Mouse (Mus musculus) C2C12 (cell line): ENCODE measurements around the gene Dus1l. TPM values are rescaled to one million over a fixed set of nuclear protein-coding genes. Genes with fewer than 3 reads are reported as not detected.
"Not testable (repeated sequence)": the region's sequence is repeated elsewhere in the genome, so short reads cannot be mapped to it uniquely, and the experiment has no call there.

Experiments used
- H3K27me3 ChIP-seq: one replicate; pipeline ENCODE4 v1.6.1; 2011; ENCODE audit not compliant: control insufficient read depth, insufficient read depth, insufficient read length
- H3K36me3 ChIP-seq: one replicate; pipeline ENCODE4 v1.6.1; 2011; ENCODE audit not compliant: control insufficient read depth, insufficient read depth
- H3K4me3 ChIP-seq: one replicate; pipeline ENCODE4 v1.5.1; 2011; ENCODE audit warnings: mild to moderate bottlenecking, control low read depth; ENCODE audit not compliant: poor library complexity, insufficient read depth, severe bottlenecking
- H3K79me2 ChIP-seq: one replicate; pipeline ENCODE4 v1.6.1; 2011; ENCODE audit not compliant: control insufficient read depth, insufficient read depth
- H3K79me3 ChIP-seq: one replicate; pipeline ENCODE4 v1.6.1; 2011; ENCODE audit warnings: low read depth, control low read depth
- H3ac ChIP-seq: one replicate; pipeline ENCODE3; 2011; ENCODE audit warnings: low read depth; ENCODE audit not compliant: control insufficient read depth, insufficient read length
- CEBPB ChIP-seq: IDR thresholded peaks from one replicate; pipeline ENCODE4 v1.6.1; 2011; ENCODE audit warnings: low read depth, mild to moderate bottlenecking, control low read depth, moderate library complexity
- CTCF ChIP-seq: IDR thresholded peaks from one replicate; pipeline ENCODE4 v1.5.1; 2011; ENCODE audit not compliant: control insufficient read depth, insufficient read depth, insufficient read length
- FOSL1 ChIP-seq: IDR thresholded peaks from one replicate; pipeline ENCODE4 v1.8.0; 2011; ENCODE audit warnings: mild to moderate bottlenecking, low read length; ENCODE audit not compliant: poor library complexity, insufficient read depth, severe bottlenecking
- MAX ChIP-seq: IDR thresholded peaks from one replicate; pipeline ENCODE4 v1.6.1; 2011; ENCODE audit warnings: mild to moderate bottlenecking, control low read depth
- MYOD1 ChIP-seq: IDR thresholded peaks from one replicate; pipeline ENCODE4 v1.6.1; 2011; ENCODE audit warnings: low read depth; ENCODE audit not compliant: control insufficient read depth, insufficient read length
- MYOG ChIP-seq: IDR thresholded peaks from one replicate; pipeline ENCODE4 v1.6.1; 2011; ENCODE audit not compliant: control insufficient read depth, insufficient read length; ENCODE audit errors: extremely low read depth
- USF1 ChIP-seq: IDR thresholded peaks from one replicate; pipeline ENCODE4 v1.6.1; 2011; ENCODE audit warnings: low read depth, mild to moderate bottlenecking, control low read depth, moderate library complexity
- polyA plus RNA-seq: library from polyadenylated mRNA; unstranded; fragments of >200 nt; fragmentation: generic; extraction: Trizol; gene quantifications from one replicate; pipeline ENCODE4 v1.2.1, GENCODE M21; 2012; ENCODE audit warnings: missing spikeins

The Dus1l gene
- polyA plus RNA-seq, 1 experiment: 64.7 TPM

- Histone ChIP-seq H3K79me2 (no peaks in the 10 kb centered on the region), H3K4me3 (no peak overlapping the region), H3K27me3 (no peaks in the 10 kb centered on the region), H3ac (no peak overlapping the region), H3K79me3 (no peaks in the 10 kb centered on the region), H3K36me3 (no peaks in the 10 kb centered on the region)
- no peak for TF ChIP-seq MYOG
- no peak for TF ChIP-seq USF1
- no peak for TF ChIP-seq MYOD1
- TF ChIP-seq MAX: peak; percentile 100
- TF ChIP-seq CEBPB: no peak
- peak; percentile 100 for TF ChIP-seq CTCF
- TF ChIP-seq FOSL1: no peak
These were observed 20.3 kb downstream of the Dus1l start for GRCm38 (mm10) chr11:120775774-120776469.

DNA sequence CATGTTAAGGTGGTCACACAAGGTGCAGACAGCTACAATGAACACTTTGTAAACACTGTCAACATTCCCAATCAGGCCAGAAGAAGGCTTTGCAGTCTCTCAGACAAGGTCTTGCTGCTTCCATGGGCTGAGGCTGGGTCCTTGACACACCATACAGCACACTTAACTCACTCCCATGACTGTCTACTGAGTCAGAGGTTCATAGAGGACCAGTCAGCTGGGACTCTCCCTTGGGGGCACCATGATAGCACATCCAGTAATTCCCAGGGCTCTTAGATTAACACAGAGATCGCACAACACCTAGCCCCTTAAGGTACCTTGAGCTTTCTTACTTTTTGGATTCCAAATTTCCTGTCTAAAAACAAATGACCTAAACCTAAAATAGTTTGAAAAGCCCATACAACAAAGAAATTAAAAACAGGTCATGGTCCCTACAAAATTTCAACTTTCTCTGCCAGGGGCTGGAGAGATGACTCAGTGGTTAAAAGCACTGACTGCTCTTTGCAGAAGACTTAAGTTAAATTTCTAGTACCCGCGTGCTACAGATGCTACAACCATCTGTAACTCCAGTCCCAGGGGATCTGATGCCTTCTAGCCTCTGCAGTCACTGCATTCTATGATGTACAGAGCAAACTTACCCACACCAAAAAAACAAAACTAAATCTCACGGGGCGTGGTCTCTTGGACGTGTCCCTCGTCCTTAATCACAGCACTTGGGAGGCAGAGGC, 22.6 kb downstream of the Dus1l start:
- Histone ChIP-seq H3K79me2 (no peaks in the 10 kb centered on the region), H3K27me3 (no peaks in the 10 kb centered on the region), H3K79me3 (no peaks in the 10 kb centered on the region), H3K4me3 (no peak overlapping the region), H3ac (no peak overlapping the region), H3K36me3 (no peaks in the 10 kb centered on the region)
- TF ChIP-seq CEBPB: no peak
- TF ChIP-seq MYOG: no peak
- TF ChIP-seq FOSL1: peak; percentile 44

GRCm38 (mm10) chr11:120772749-120773148, 23.5 kb downstream of the Dus1l start:
- H3K79me3 ChIP-seq: no peaks in the 10 kb centered on the region
- no peaks in the 10 kb centered on the region for H3K79me2 ChIP-seq

GRCm38 (mm10) chr11:120768206-120768605, 28.0 kb downstream of the Dus1l start:
- Histone ChIP-seq H3K79me2 (no peaks in the 10 kb centered on the region), H3K27me3 (no peaks in the 10 kb centered on the region), H3K36me3 (no peaks in the 10 kb centered on the region), H3K4me3 (no peak overlapping the region), H3K79me3 (no peaks in the 10 kb centered on the region), H3ac (no peak overlapping the region)
- TF ChIP-seq FOSL1 (no peak), USF1 (no peak), MAX (no peak), CTCF (no peak), MYOD1 (no peak), CEBPB (no peak), MYOG (no peak)

More at GRCm38 (mm10) chr11:120772749-120773148, 23.5 kb downstream of the Dus1l start:
- TF ChIP-seq CEBPB (no peak), MYOD1 (no peak), FOSL1 (no peak), MYOG (no peak), MAX (no peak), USF1 (no peak), CTCF (no peak)
- Histone ChIP-seq H3K4me3 (no peak overlapping the region), H3K27me3 (no peaks in the 10 kb centered on the region), H3ac (no peak overlapping the region), H3K36me3 (no peaks in the 10 kb centered on the region)

DNA sequence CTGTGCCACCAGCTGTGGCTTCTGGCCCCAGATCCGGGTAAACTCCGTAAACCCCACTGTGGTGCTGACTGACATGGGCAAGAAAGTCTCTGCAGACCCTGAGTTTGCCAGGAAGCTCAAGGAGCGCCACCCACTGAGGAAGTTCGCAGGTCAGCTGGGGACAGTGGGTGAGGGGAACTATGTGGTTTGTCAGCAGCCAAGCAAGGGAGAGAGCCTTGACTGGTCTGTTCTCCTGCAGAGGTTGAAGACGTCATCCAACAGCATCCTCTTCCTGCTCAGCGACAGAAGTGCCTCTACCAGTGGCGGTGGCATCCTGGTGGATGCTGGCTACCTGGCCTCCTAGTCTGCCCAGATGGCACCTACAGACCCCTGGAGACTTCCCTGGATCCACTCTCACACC, 29.2 kb downstream of the Dus1l start:
- H3K27me3 ChIP-seq, H3K79me2 ChIP-seq, H3ac ChIP-seq, H3K36me3 ChIP-seq, H3K79me3 ChIP-seq, H3K4me3 ChIP-seq: not testable (repeated sequence)

- H3K79me3 ChIP-seq, H3K27me3 ChIP-seq, H3K4me3 ChIP-seq, H3ac ChIP-seq, H3K79me2 ChIP-seq, H3K36me3 ChIP-seq: not testable (repeated sequence)
These were observed 32.8 kb downstream of the Dus1l start for GRCm38 (mm10) chr11:120763121-120763999.

- not testable (repeated sequence) for H3K4me3 ChIP-seq
These were observed 33.5 kb downstream of the Dus1l start, which contains the start of gene Hmga1b for GRCm38 (mm10) chr11:120762672-120763041. TSS of gene Hmga1b (plus strand) at chr11:120762794.

More at GRCm38 (mm10) chr11:120762672-120763041, 33.5 kb downstream of the Dus1l start, which contains the start of gene Hmga1b:
- H3ac ChIP-seq, H3K36me3 ChIP-seq, H3K79me2 ChIP-seq, H3K79me3 ChIP-seq, H3K27me3 ChIP-seq: not testable (repeated sequence)
